Mouse (Mus musculus) G1E (cell line): ENCODE measurements around the gene Nfu1.

Source experiments
- CTCF ChIP-seq: IDR thresholded peaks from 2 replicates; pipeline ENCODE4 v1.5.1; 2012; ENCODE audit warnings: low read depth, low read length, inconsistent platforms, mixed read lengths
- GATA1 ChIP-seq: IDR thresholded peaks from 2 replicates; pipeline ENCODE4 v1.6.1; 2012; ENCODE audit warnings: borderline replicate concordance, low read length, inconsistent platforms, mixed read lengths
- TAL1 ChIP-seq: conservative IDR thresholded peaks from 2 replicates; pipeline ENCODE4 v1.6.1; 2012; ENCODE audit warnings: low read depth, low read length, inconsistent platforms, mixed read lengths

DNA sequence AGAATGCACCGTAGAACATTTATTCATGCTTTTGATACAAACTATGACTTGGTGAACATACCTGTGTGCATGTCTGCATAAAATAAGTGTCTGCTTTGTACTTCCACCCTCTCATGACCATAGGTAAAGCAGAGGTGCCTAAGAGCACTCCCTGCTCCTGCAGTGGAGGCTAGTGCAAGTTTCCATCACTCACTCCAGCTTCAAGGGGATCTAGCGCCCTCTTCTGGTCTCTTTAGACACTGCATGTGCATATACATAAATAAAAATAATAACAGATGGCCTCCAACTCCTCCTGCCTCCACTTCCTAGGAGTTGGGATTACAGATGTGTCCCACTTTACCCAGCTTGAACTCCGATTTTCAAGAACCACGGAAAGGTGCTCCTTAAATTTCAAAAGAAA is 7.9 kb downstream of the Nfu1 start:
- TF ChIP-seq CTCF (peak; percentile 63), GATA1 (no peak), TAL1 (no peak)
